In the genomic region with DNA sequence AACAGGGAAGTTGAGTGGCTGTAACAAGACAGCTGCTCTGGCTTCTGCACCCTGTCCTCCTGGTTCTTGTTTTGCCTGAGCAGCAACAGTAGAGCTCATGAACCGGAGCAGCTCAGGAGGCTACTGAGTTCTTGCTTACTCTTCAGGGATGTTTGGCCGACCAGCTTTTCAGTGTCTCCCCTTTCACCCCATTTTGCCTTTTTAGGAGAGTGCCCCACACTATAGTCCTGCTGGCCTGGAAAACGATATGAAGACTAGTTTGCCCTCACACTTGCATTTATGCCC, we compare ENCODE assay signal across 15 mouse cellular contexts. TPM values are rescaled to one million over a fixed set of nuclear protein-coding genes. Genes with fewer than 3 reads are reported as not detected.
A peak's percentile ranks its signal among the peaks of the same experiment; 100 is the strongest.
DNase-seq lines count a peak whose midpoint lies in the region; ATAC-seq and TF ChIP-seq lines count a peak whose summit lies in the region.
"Had no signal": no experiment of that assay in that cellular context is flagged by ENCODE, and none has a peak within 500 bp of the region (broad histone marks: within the 10 kb centered on the region; RNA-seq: fewer than 3 reads in every experiment).

No protein-coding gene starts in this region.

- intact Hi-C loops in heart, postnatal 36 days (cut with DNase I), result no loop called here

- TF ChIP-seq CTCF in lung, postnatal 0 days (IDR thresholded peaks at IDR 0.05), result no peak
- no peak for TF ChIP-seq CTCF in liver, postnatal 0 days (IDR thresholded peaks at IDR 0.05; ENCODE audit: low read depth)

- H3K4me1 ChIP-seq in heart, embryonic 11.5 days (ENCODE audit: control insufficient read depth, insufficient read depth, low read length), result peaks cover 28% of the 10 kb centered on the region
- H3K4me1 ChIP-seq in lung, postnatal 0 days (ENCODE audit: insufficient read depth, low read depth, low read length), result peaks cover 7% of the 10 kb centered on the region; the same call in 1 of the 2 replicates
- peaks cover 37% of the 10 kb centered on the region for H3K4me1 ChIP-seq in liver, postnatal 0 days (ENCODE audit: insufficient read depth)

- ATAC-seq in heart, embryonic 11.5 days (replicated peaks; ENCODE audit: insufficient number of reproducible peaks, low FRiP score, low TSS enrichment), result 0 out of 2 replicates have a peak, but pooled peaks have one; percentile 3
- ATAC-seq in lung, postnatal 0 days, result no peak
- peak; percentile 39 for ATAC-seq in liver, postnatal 0 days
- ATAC-seq: hindbrain, embryonic 16.5 days had no signal

- no peaks in the 10 kb centered on the region for H3K9me3 ChIP-seq in heart, embryonic 11.5 days (replicated peaks; ENCODE audit: control insufficient read depth, low read length)
- H3K9me3 ChIP-seq in lung, postnatal 0 days (ENCODE audit: low read length), result no peaks in the 10 kb centered on the region
- H3K9me3 ChIP-seq in liver, postnatal 0 days (ENCODE audit: low read length), result no peaks in the 10 kb centered on the region
- H3K9me3 ChIP-seq: limb, embryonic 15.5 days; neural tube, embryonic 12.5 days had no signal

- DNase-seq in heart, postnatal 36 days, result no peak
- DNase-seq in lung, postnatal 0 days (ENCODE audit: low spot score), result no peak
- DNase-seq in lung, adult 18-20 months, result no peak
- no peak for DNase-seq in liver, postnatal 0 days
- no peak for DNase-seq in right cerebral cortex, adult 2 months (ENCODE audit: low spot score in 2 of 2)
- DNase-seq in right cerebral cortex, postnatal 25 days, result no peak
- DNase-seq in thymus, postnatal 10 days (ENCODE audit: low spot score in 2 of 2), result no peak
- DNase-seq: adrenal gland, adult 8-10 months; cerebellum, adult 18-20 months; thymus, postnatal 4 days had no signal

- no peak overlapping the region for H3K4me2 ChIP-seq in heart, embryonic 11.5 days
- no peak overlapping the region for H3K4me2 ChIP-seq in lung, postnatal 0 days (replicated peaks; ENCODE audit: low read depth, low read length)
- H3K4me2 ChIP-seq in liver, postnatal 0 days (ENCODE audit: low read depth, low read length), result peak overlapping the region; percentile 28
- H3K4me2 ChIP-seq: limb, embryonic 15.5 days; midbrain, embryonic 11.5 days; neural tube, embryonic 12.5 days had no signal

- H3K9ac ChIP-seq in heart, embryonic 11.5 days (ENCODE audit: low read depth, low read length), result no peak overlapping the region
- H3K9ac ChIP-seq in lung, postnatal 0 days (replicated peaks; ENCODE audit: low read depth), result no peak overlapping the region
- H3K9ac ChIP-seq in liver, postnatal 0 days (replicated peaks), result peak overlapping the region; percentile 31; the same call in 1 of the 2 replicates
- H3K9ac ChIP-seq: limb, embryonic 15.5 days; neural tube, embryonic 12.5 days had no signal

- H3K27ac ChIP-seq in heart, embryonic 11.5 days (ENCODE audit: low read depth, low read length), result no peak overlapping the region
- peak overlapping the region; percentile 62 for H3K27ac ChIP-seq in lung, postnatal 0 days (ENCODE audit: low read length)
- peak overlapping the region; percentile 93 for H3K27ac ChIP-seq in liver, postnatal 0 days (ENCODE audit: low read depth)
- H3K27ac ChIP-seq: limb, embryonic 15.5 days; neural tube, embryonic 12.5 days had no signal

- no peak overlapping the region for H3K4me3 ChIP-seq in heart, embryonic 11.5 days (ENCODE audit: low read depth, low read length)
- H3K4me3 ChIP-seq in lung, postnatal 0 days (ENCODE audit: low read depth, low read length), result no peak overlapping the region
- H3K4me3 ChIP-seq in liver, postnatal 0 days (ENCODE audit: low read depth, low read length), result no peak overlapping the region
- H3K4me3 ChIP-seq: limb, embryonic 15.5 days; neural tube, embryonic 12.5 days had no signal

- no peaks in the 10 kb centered on the region for H3K36me3 ChIP-seq in heart, embryonic 11.5 days (ENCODE audit: control insufficient read depth, insufficient read depth, low read length)
- H3K36me3 ChIP-seq in lung, postnatal 0 days (ENCODE audit: insufficient read depth, low read length), result no peaks in the 10 kb centered on the region
- no peaks in the 10 kb centered on the region for H3K36me3 ChIP-seq in liver, postnatal 0 days (replicated peaks; ENCODE audit: insufficient read depth, low read length)
- H3K36me3 ChIP-seq: limb, embryonic 15.5 days; neural tube, embryonic 12.5 days had no signal

- no peaks in the 10 kb centered on the region for H3K27me3 ChIP-seq in heart, embryonic 11.5 days (ENCODE audit: control insufficient read depth, insufficient read depth, low read length)
- H3K27me3 ChIP-seq in lung, postnatal 0 days (replicated peaks; ENCODE audit: insufficient read depth, low read length), result no peaks in the 10 kb centered on the region
- H3K27me3 ChIP-seq in liver, postnatal 0 days (ENCODE audit: insufficient read depth, low read length), result no peaks in the 10 kb centered on the region
- H3K27me3 ChIP-seq: limb, embryonic 15.5 days; neural tube, embryonic 12.5 days had no signal

- no peak for TF ChIP-seq EP300 in lung, postnatal 0 days (IDR thresholded peaks at IDR 0.05)
- TF ChIP-seq EP300 in liver, postnatal 0 days (IDR thresholded peaks at IDR 0.05; ENCODE audit: low read depth), result no peak

- WGBS in heart, embryonic 11.5 days (ENCODE audit: insufficient replicate concordance), result 74% methylated on average over 3 of the region's 3 CpGs
- WGBS in lung, postnatal 0 days, result 43% methylated on average over 3 of the region's 3 CpGs
- 45% methylated on average over 3 of the region's 3 CpGs for WGBS in liver, postnatal 0 days (ENCODE audit: insufficient replicate concordance)

RNA-seq across cellular contexts. Expression of a gene that starts 14.8 kb away (rescaled TPM):
- 16.9 and 21.4 TPM in 2 replicates for polyA plus RNA-seq in heart, embryonic 11.5 days (2014; fragmentation: Nextera tagmentation; extraction: Ambion mirVana)
- 10 to 100 TPM; 74.4 to 80.5 TPM for total RNA-seq in heart, postnatal 36 days (2021)
- 9.6 and 16.2 TPM in 2 replicates for polyA plus RNA-seq in lung, postnatal 0 days (2015; fragmentation: Nextera tagmentation; extraction: Ambion mirVana)
- polyA plus RNA-seq in liver, postnatal 0 days (2015; fragmentation: Nextera tagmentation; extraction: Ambion mirVana), result 8.8 and 9.8 TPM in 2 replicates
